Mouse (Mus musculus) adrenal gland, adult 10 weeks (tissue): ENCODE data around the gene Olfr968. TPM values are rescaled to one million over a fixed set of nuclear protein-coding genes. Genes with fewer than 3 reads are reported as not detected.

Experiments used
- polyA plus RNA-seq: library from polyadenylated mRNA; stranded (reverse); fragments of 350-450 nt; fragmentation: Illumina TruSeq; extraction: RNeasy Lipid Tissue Mini Kit (QIAGEN cat#74804); gene quantifications from one replicate; pipeline ENCODE4 v1.2.3, GENCODE M21; 2014; ENCODE audit warnings: low read depth, low replicate concordance

The Olfr968 gene
- polyA plus RNA-seq, result not detected

GRCm38 (mm10) chr9:39783153-39783552 is at the start of gene Olfr968:
Gene Olfr968 (minus strand): TSS chr9:39783253.

GRCm38 (mm10) chr9:39808560-39808959 is 25.5 kb upstream of the Olfr968 start, which contains the start of gene Olfr970:
Gene Olfr970 (plus strand): TSS chr9:39808860.

GRCm38 (mm10) chr9:39790558-39790957 is 7.5 kb upstream of the Olfr968 start, which contains the start of gene Olfr969:
Gene Olfr969 (plus strand): TSS chr9:39790945.

GRCm38 (mm10) chr9:39745949-39746348 is 37.1 kb downstream of the Olfr968 start, which contains the start of gene Olfr967:
Gene Olfr967 (plus strand): TSS chr9:39746249.

GRCm38 (mm10) chr9:39730678-39731077 is 52.4 kb downstream of the Olfr968 start, which contains the start of gene Olfr150:
Gene Olfr150 (plus strand): TSS chr9:39730978.

Other genes with a start within 250 kb of the Olfr968 start
- not detected for gene Olfr958, start 229.2 kb downstream of the Olfr968 start, polyA plus RNA-seq
- not detected for gene Olfr959, start 207.7 kb downstream of the Olfr968 start, polyA plus RNA-seq
- gene AW551984, start 178.8 kb downstream of the Olfr968 start, polyA plus RNA-seq, result 27.7 TPM
- gene Olfr148, start 172.6 kb downstream of the Olfr968 start, polyA plus RNA-seq, result not detected
- gene Olfr960, start 161.9 kb downstream of the Olfr968 start, polyA plus RNA-seq, result not detected
- gene Olfr961, start 138.2 kb downstream of the Olfr968 start, polyA plus RNA-seq, result not detected
- not detected for gene Olfr963, start 116.0 kb downstream of the Olfr968 start, polyA plus RNA-seq
- not detected for gene Olfr149, start 76.1 kb downstream of the Olfr968 start, polyA plus RNA-seq
- not detected for gene Olfr965, start 71.9 kb downstream of the Olfr968 start, polyA plus RNA-seq
- not detected for gene Olfr150, start 52.3 kb downstream of the Olfr968 start, polyA plus RNA-seq
- not detected for gene Olfr967, start 37.0 kb downstream of the Olfr968 start, polyA plus RNA-seq
- gene Olfr969, start 7.7 kb upstream of the Olfr968 start, polyA plus RNA-seq, result not detected
- gene Olfr970, start 25.6 kb upstream of the Olfr968 start, polyA plus RNA-seq, result not detected
- gene Olfr971, start 53.6 kb upstream of the Olfr968 start, polyA plus RNA-seq, result not detected
- gene Olfr972, start 83.2 kb upstream of the Olfr968 start, polyA plus RNA-seq, result not detected
- gene Olfr229, start 124.1 kb upstream of the Olfr968 start, polyA plus RNA-seq, result not detected
- gene Olfr974, start 154.2 kb upstream of the Olfr968 start, polyA plus RNA-seq, result not detected
- gene Olfr975, start 168.8 kb upstream of the Olfr968 start, polyA plus RNA-seq, result not detected
- not detected for gene Olfr976, start 177.9 kb upstream of the Olfr968 start, polyA plus RNA-seq
- gene Olfr978, start 208.9 kb upstream of the Olfr968 start, polyA plus RNA-seq, result not detected
- gene Olfr979, start 220.2 kb upstream of the Olfr968 start, polyA plus RNA-seq, result not detected
- gene Olfr980, start 226.3 kb upstream of the Olfr968 start, polyA plus RNA-seq, result not detected
- not detected for gene Olfr981, start 238.2 kb upstream of the Olfr968 start, polyA plus RNA-seq